Mouse (Mus musculus): ENCODE results near the gene Acss2. TPM values are rescaled to one million over a fixed set of nuclear protein-coding genes. Genes with fewer than 3 reads are reported as not detected.
A peak's percentile ranks its signal among the peaks of the same experiment; 100 is the strongest.
"Not testable (repeated sequence)": the region's sequence is repeated elsewhere in the genome, so short reads cannot be mapped to it uniquely, and the experiment has no call there.

Acss2 gene
- polyA plus RNA-seq, 1 experiment from 2014 or later, result 16.8 TPM

DNA sequence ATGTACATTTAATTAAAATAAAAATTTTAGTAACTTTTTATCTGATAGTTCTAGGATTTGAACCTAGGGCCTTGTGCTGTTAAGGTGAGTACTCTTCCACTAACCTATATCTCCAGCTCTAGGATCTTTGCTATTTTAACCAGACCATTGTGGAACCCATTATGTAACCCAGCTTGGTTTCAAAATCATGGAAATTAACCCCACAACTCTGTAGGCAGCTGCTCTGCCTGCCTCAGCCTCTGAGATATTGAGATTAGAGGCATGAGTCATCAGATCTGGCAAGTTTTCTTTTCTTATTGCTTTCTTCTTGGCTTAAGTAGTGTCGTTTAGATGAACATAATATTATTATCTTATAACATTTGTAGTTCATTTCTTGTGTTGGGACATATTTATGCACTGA, 6.6 kb downstream of the Acss2 start:
- no peak overlapping the region for H3K27ac ChIP-seq (ENCODE audit: low read depth)
- H3K4me2 ChIP-seq (ENCODE audit: low read length), result no peak overlapping the region
- H3K4me3 ChIP-seq (ENCODE audit: low read depth, low read length), result no peak overlapping the region
- no peaks in the 10 kb centered on the region for H3K27me3 ChIP-seq (replicated peaks; ENCODE audit: control insufficient read depth, insufficient read depth, low read length)
- 56% methylated on average over 1 of the region's 1 CpGs for WGBS
- DNase-seq (ENCODE audit: low spot score) (no peak), ATAC-seq (replicated peaks; ENCODE audit: low FRiP score, low TSS enrichment, low read depth) (no peak)
- H3K9me3 ChIP-seq (ENCODE audit: control insufficient read depth, low read length), result no peaks in the 10 kb centered on the region
- no peaks in the 10 kb centered on the region for H3K4me1 ChIP-seq (replicated peaks; ENCODE audit: control insufficient read depth, insufficient read depth, low read length)
- H3K9ac ChIP-seq (ENCODE audit: low read length), result no peak overlapping the region
- no peaks in the 10 kb centered on the region for H3K36me3 ChIP-seq (ENCODE audit: control insufficient read depth, insufficient read depth, low read length)

DNA sequence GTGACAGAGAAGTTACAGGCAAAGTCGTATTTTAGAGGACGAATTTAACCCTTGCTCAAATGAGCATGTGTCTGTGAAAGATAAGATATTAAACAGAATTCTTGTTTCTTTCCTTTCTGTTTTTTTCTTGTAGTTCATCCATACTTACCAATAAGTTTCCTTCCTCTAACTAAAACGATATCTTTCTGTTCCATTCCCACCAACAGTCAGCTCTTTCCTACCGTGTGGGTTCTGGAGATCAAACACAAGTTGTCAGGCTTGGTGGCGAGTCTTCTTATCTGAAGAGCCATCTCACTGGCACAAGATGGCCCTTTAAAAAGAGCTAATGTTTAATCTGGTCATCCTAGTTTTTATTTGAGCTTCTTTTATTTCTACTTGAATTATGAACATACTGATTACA, 9.6 kb downstream of the Acss2 start:
- Histone ChIP-seq H3K4me2 (ENCODE audit: low read length) (no peak overlapping the region), H3K36me3 (ENCODE audit: control insufficient read depth, insufficient read depth, low read length) (no peaks in the 10 kb centered on the region), H3K9me3 (ENCODE audit: control insufficient read depth, low read length) (no peaks in the 10 kb centered on the region), H3K4me1 (replicated peaks; ENCODE audit: control insufficient read depth, insufficient read depth, low read length) (no peaks in the 10 kb centered on the region), H3K27ac (ENCODE audit: low read depth) (no peak overlapping the region), H3K4me3 (ENCODE audit: low read depth, low read length) (no peak overlapping the region), H3K9ac (ENCODE audit: low read length) (no peak overlapping the region), H3K27me3 (replicated peaks; ENCODE audit: control insufficient read depth, insufficient read depth, low read length) (no peaks in the 10 kb centered on the region)
- DNase-seq (ENCODE audit: low spot score) (no peak), ATAC-seq (replicated peaks; ENCODE audit: low FRiP score, low TSS enrichment, low read depth) (no peak)
- WGBS, result 56% methylated on average over 5 of the region's 5 CpGs

DNA sequence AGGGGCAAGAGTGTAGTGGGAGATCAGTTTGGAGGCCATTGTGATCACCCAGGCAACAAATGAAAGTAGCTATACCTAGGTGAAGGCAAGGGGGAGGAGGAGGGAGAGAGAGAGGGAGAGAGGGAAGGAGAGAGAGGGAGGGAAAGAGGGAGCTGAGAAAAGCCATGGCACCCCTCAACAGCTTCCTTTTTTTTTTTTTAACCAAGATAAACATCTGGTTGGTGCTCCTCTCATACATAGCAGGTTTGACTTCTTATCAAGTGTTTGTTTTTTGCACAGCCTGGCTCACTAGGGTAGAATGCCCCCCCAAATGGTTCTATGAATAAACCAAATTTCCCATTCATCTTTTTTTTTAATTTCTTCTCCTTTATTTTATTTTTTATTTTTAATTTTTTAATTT, 18.5 kb downstream of the Acss2 start:
- Histone ChIP-seq H3K9ac (ENCODE audit: low read length) (no peak overlapping the region), H3K9me3 (ENCODE audit: control insufficient read depth, low read length) (no peaks in the 10 kb centered on the region), H3K27ac (ENCODE audit: low read depth) (no peak overlapping the region), H3K4me3 (ENCODE audit: low read depth, low read length) (no peak overlapping the region), H3K27me3 (replicated peaks; ENCODE audit: control insufficient read depth, insufficient read depth, low read length) (no peaks in the 10 kb centered on the region), H3K36me3 (ENCODE audit: control insufficient read depth, insufficient read depth, low read length) (no peaks in the 10 kb centered on the region), H3K4me2 (ENCODE audit: low read length) (no peak overlapping the region), H3K4me1 (replicated peaks; ENCODE audit: control insufficient read depth, insufficient read depth, low read length) (no peaks in the 10 kb centered on the region)
- no peak for DNase-seq (ENCODE audit: low spot score)
- no peak for ATAC-seq (replicated peaks; ENCODE audit: low FRiP score, low TSS enrichment, low read depth)

GRCm38 (mm10) chr2:155537761-155538462, 20.2 kb downstream of the Acss2 start:
- H3K9ac ChIP-seq (ENCODE audit: low read length), result no peak overlapping the region
- WGBS, result 67% methylated on average over 5 of the region's 5 CpGs
- H3K36me3 ChIP-seq (ENCODE audit: control insufficient read depth, insufficient read depth, low read length), result no peaks in the 10 kb centered on the region
- H3K27ac ChIP-seq (ENCODE audit: low read depth), result no peak overlapping the region
- H3K9me3 ChIP-seq (ENCODE audit: control insufficient read depth, low read length), result no peaks in the 10 kb centered on the region
- no peaks in the 10 kb centered on the region for H3K4me1 ChIP-seq (replicated peaks; ENCODE audit: control insufficient read depth, insufficient read depth, low read length)
- no peak for DNase-seq (ENCODE audit: low spot score)
- H3K4me2 ChIP-seq (ENCODE audit: low read length), result no peak overlapping the region
- no peak for ATAC-seq (replicated peaks; ENCODE audit: low FRiP score, low TSS enrichment, low read depth)
- no peaks in the 10 kb centered on the region for H3K27me3 ChIP-seq (replicated peaks; ENCODE audit: control insufficient read depth, insufficient read depth, low read length)
- no peak overlapping the region for H3K4me3 ChIP-seq (ENCODE audit: low read depth, low read length)

- H3K4me3 ChIP-seq (ENCODE audit: low read depth, low read length); H3K27ac ChIP-seq (ENCODE audit: low read depth); H3K4me2 ChIP-seq (ENCODE audit: low read length); H3K36me3 ChIP-seq (ENCODE audit: control insufficient read depth, insufficient read depth, low read length); DNase-seq (ENCODE audit: low spot score); H3K9ac ChIP-seq (ENCODE audit: low read length); H3K27me3 ChIP-seq (replicated peaks; ENCODE audit: control insufficient read depth, insufficient read depth, low read length); H3K4me1 ChIP-seq (replicated peaks; ENCODE audit: control insufficient read depth, insufficient read depth, low read length); H3K9me3 ChIP-seq (ENCODE audit: control insufficient read depth, low read length); ATAC-seq (replicated peaks; ENCODE audit: low FRiP score, low TSS enrichment, low read depth): not testable (repeated sequence)
- 68% methylated on average over 14 of the region's 19 CpGs for WGBS
Measured at GRCm38 (mm10) chr2:155538463-155539057, 20.8 kb downstream of the Acss2 start.

GRCm38 (mm10) chr2:155539696-155540095, 21.9 kb downstream of the Acss2 start:
- Histone ChIP-seq H3K4me1 (replicated peaks; ENCODE audit: control insufficient read depth, insufficient read depth, low read length) (no peaks in the 10 kb centered on the region), H3K27ac (ENCODE audit: low read depth) (no peak overlapping the region), H3K36me3 (ENCODE audit: control insufficient read depth, insufficient read depth, low read length) (no peaks in the 10 kb centered on the region), H3K9ac (ENCODE audit: low read length) (no peak overlapping the region), H3K4me3 (ENCODE audit: low read depth, low read length) (no peak overlapping the region), H3K4me2 (ENCODE audit: low read length) (no peak overlapping the region), H3K27me3 (replicated peaks; ENCODE audit: control insufficient read depth, insufficient read depth, low read length) (no peaks in the 10 kb centered on the region), H3K9me3 (ENCODE audit: control insufficient read depth, low read length) (no peaks in the 10 kb centered on the region)
- DNase-seq (ENCODE audit: low spot score) (no peak), ATAC-seq (replicated peaks; ENCODE audit: low FRiP score, low TSS enrichment, low read depth) (no peak)

GRCm38 (mm10) chr2:155540822-155541458, 23.2 kb downstream of the Acss2 start:
- Histone ChIP-seq H3K4me3 (ENCODE audit: low read depth, low read length) (no peak overlapping the region), H3K36me3 (ENCODE audit: control insufficient read depth, insufficient read depth, low read length) (no peaks in the 10 kb centered on the region), H3K4me2 (ENCODE audit: low read length) (no peak overlapping the region), H3K27me3 (replicated peaks; ENCODE audit: control insufficient read depth, insufficient read depth, low read length) (no peaks in the 10 kb centered on the region), H3K27ac (ENCODE audit: low read depth) (no peak overlapping the region), H3K4me1 (replicated peaks; ENCODE audit: control insufficient read depth, insufficient read depth, low read length) (no peaks in the 10 kb centered on the region), H3K9me3 (ENCODE audit: control insufficient read depth, low read length) (no peaks in the 10 kb centered on the region), H3K9ac (ENCODE audit: low read length) (no peak overlapping the region)
- no peak for DNase-seq (ENCODE audit: low spot score)
- ATAC-seq (replicated peaks; ENCODE audit: low FRiP score, low TSS enrichment, low read depth), result no peak
- 67% methylated on average over 6 of the region's 6 CpGs for WGBS

DNA sequence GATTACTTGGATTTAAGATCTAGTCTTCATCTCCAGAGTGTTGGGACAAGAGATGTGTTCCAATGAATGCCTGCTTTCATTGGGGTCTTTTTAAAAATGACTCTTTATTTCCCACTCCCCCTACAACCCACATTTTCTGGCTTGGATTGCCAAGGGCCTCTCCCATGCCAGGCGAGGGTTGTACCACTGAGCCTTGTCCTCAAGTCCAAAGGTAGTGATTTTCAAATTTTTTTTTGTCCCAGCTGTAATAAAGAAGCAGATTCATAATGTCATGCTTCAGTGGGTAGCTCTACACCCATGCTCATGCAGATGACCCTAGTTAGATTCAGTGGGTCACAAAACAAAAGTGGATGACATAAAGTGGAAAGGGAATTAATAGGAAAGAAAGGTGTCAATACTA, 29.2 kb downstream of the Acss2 start:
- Histone ChIP-seq H3K27me3 (replicated peaks; ENCODE audit: control insufficient read depth, insufficient read depth, low read length) (no peaks in the 10 kb centered on the region), H3K4me3 (ENCODE audit: low read depth, low read length) (no peak overlapping the region), H3K4me1 (replicated peaks; ENCODE audit: control insufficient read depth, insufficient read depth, low read length) (no peaks in the 10 kb centered on the region), H3K36me3 (ENCODE audit: control insufficient read depth, insufficient read depth, low read length) (no peaks in the 10 kb centered on the region), H3K27ac (ENCODE audit: low read depth) (no peak overlapping the region), H3K4me2 (ENCODE audit: low read length) (no peak overlapping the region), H3K9me3 (ENCODE audit: control insufficient read depth, low read length) (no peaks in the 10 kb centered on the region), H3K9ac (ENCODE audit: low read length) (no peak overlapping the region)
- DNase-seq (ENCODE audit: low spot score) (no peak), ATAC-seq (replicated peaks; ENCODE audit: low FRiP score, low TSS enrichment, low read depth) (no peak)
- 79% methylated on average over 1 of the region's 1 CpGs for WGBS

GRCm38 (mm10) chr2:155552336-155552735, 34.6 kb downstream of the Acss2 start:
- no peaks in the 10 kb centered on the region for H3K4me1 ChIP-seq (replicated peaks; ENCODE audit: control insufficient read depth, insufficient read depth, low read length)
- H3K4me3 ChIP-seq (ENCODE audit: low read depth, low read length), result no peak overlapping the region
- no peaks in the 10 kb centered on the region for H3K27me3 ChIP-seq (replicated peaks; ENCODE audit: control insufficient read depth, insufficient read depth, low read length)
- H3K36me3 ChIP-seq (ENCODE audit: control insufficient read depth, insufficient read depth, low read length), result no peaks in the 10 kb centered on the region
- ATAC-seq (replicated peaks; ENCODE audit: low FRiP score, low TSS enrichment, low read depth), result no peak
- DNase-seq (ENCODE audit: low spot score), result no peak
- peak overlapping the region; percentile 71; the same call in 1 of the 2 replicates for H3K27ac ChIP-seq (ENCODE audit: low read depth)
- H3K9ac ChIP-seq (ENCODE audit: low read length), result no peak overlapping the region
- H3K9me3 ChIP-seq (ENCODE audit: control insufficient read depth, low read length), result no peaks in the 10 kb centered on the region
- H3K4me2 ChIP-seq (ENCODE audit: low read length), result no peak overlapping the region

All from intestine, embryonic 14.5 days (tissue).